Mouse (Mus musculus) CH12.LX (cell line): ENCODE data around the gene Fnbp1.

Source experiments
- CTCF ChIP-seq, 2 experiments: IDR thresholded peaks in 1 of 2; conservative IDR thresholded peaks in 1 of 2; 2 replicates each; pipeline ENCODE4 v1.5.1; 2011 to 2012; ENCODE audit warnings: low read depth in 2 of 2, low read length in 2 of 2, improper control_type of control experiment in 1 of 2, inconsistent platforms in 1 of 2, mild to moderate bottlenecking in 1 of 2, moderate library complexity in 1 of 2
- E2F4 ChIP-seq: IDR thresholded peaks from 2 replicates; pipeline ENCODE4 v1.6.1; 2011; ENCODE audit warnings: low read depth, low read length, improper control_type of control experiment; ENCODE audit not compliant: insufficient replicate concordance
- EP300 ChIP-seq: IDR thresholded peaks from 2 replicates; pipeline ENCODE4 v1.6.1; 2011; ENCODE audit warnings: low read length, improper control_type of control experiment
- GABPA ChIP-seq: IDR thresholded peaks from 2 replicates; pipeline ENCODE4 v1.6.1; 2012; ENCODE audit warnings: low read depth, low read length, improper control_type of control experiment, inconsistent platforms; ENCODE audit not compliant: insufficient replicate concordance
- POLR2AphosphoS2 ChIP-seq: IDR thresholded peaks from 2 replicates; pipeline ENCODE4 v1.6.1; 2011; ENCODE audit warnings: low read depth, low read length, improper control_type of control experiment
- SMC3 ChIP-seq: IDR thresholded peaks from 2 replicates; pipeline ENCODE4 v1.6.1; 2011; ENCODE audit warnings: low read depth, low read length, improper control_type of control experiment
- ZMIZ1 ChIP-seq: IDR thresholded peaks from 2 replicates; pipeline ENCODE4 v1.6.1; 2012; ENCODE audit warnings: low read depth, mild to moderate bottlenecking, inconsistent platforms, low read length, improper control_type of control experiment
- ZNF384 ChIP-seq: IDR thresholded peaks from 2 replicates; pipeline ENCODE4 v1.6.1; 2012; ENCODE audit warnings: low read depth, low read length, improper control_type of control experiment, inconsistent platforms

- no peak for TF ChIP-seq ZMIZ1
- no peak for TF ChIP-seq EP300
- no peak for TF ChIP-seq GABPA
- TF ChIP-seq CTCF (conservative IDR thresholded peaks at IDR 0.05 in 1 of 2, IDR thresholded peaks at IDR 0.05 in 1 of 2; ENCODE audit: low read depth in 2 of 2, low read length in 2 of 2), result no peak
- no peak for TF ChIP-seq POLR2AphosphoS2
- no peak for TF ChIP-seq SMC3
- no peak for TF ChIP-seq E2F4
- no peak for TF ChIP-seq ZNF384
Measured at GRCm38 (mm10) chr2:31105279-31105678, 36.5 kb downstream of the Fnbp1 start.
